Mouse (Mus musculus) C2C12 (cell line): ENCODE data around the gene Gjb2. TPM values are rescaled to one million over a fixed set of nuclear protein-coding genes. Genes with fewer than 3 reads are reported as not detected.

Experiments used
- H3K27me3 ChIP-seq: one replicate; pipeline ENCODE4 v1.6.1; 2011; ENCODE audit not compliant: control insufficient read depth, insufficient read depth, insufficient read length
- H3K36me3 ChIP-seq: one replicate; pipeline ENCODE4 v1.6.1; 2011; ENCODE audit not compliant: control insufficient read depth, insufficient read depth
- H3K4me3 ChIP-seq: one replicate; pipeline ENCODE4 v1.5.1; 2011; ENCODE audit warnings: mild to moderate bottlenecking, control low read depth; ENCODE audit not compliant: poor library complexity, insufficient read depth, severe bottlenecking
- H3K79me2 ChIP-seq: one replicate; pipeline ENCODE4 v1.6.1; 2011; ENCODE audit not compliant: control insufficient read depth, insufficient read depth
- H3K79me3 ChIP-seq: one replicate; pipeline ENCODE4 v1.6.1; 2011; ENCODE audit warnings: low read depth, control low read depth
- H3ac ChIP-seq: one replicate; pipeline ENCODE3; 2011; ENCODE audit warnings: low read depth; ENCODE audit not compliant: control insufficient read depth, insufficient read length
- CEBPB ChIP-seq: IDR thresholded peaks from one replicate; pipeline ENCODE4 v1.6.1; 2011; ENCODE audit warnings: low read depth, mild to moderate bottlenecking, control low read depth, moderate library complexity
- CTCF ChIP-seq: IDR thresholded peaks from one replicate; pipeline ENCODE4 v1.5.1; 2011; ENCODE audit not compliant: control insufficient read depth, insufficient read depth, insufficient read length
- FOSL1 ChIP-seq: IDR thresholded peaks from one replicate; pipeline ENCODE4 v1.8.0; 2011; ENCODE audit warnings: mild to moderate bottlenecking, low read length; ENCODE audit not compliant: poor library complexity, insufficient read depth, severe bottlenecking
- MAX ChIP-seq: IDR thresholded peaks from one replicate; pipeline ENCODE4 v1.6.1; 2011; ENCODE audit warnings: mild to moderate bottlenecking, control low read depth
- MYOD1 ChIP-seq: IDR thresholded peaks from one replicate; pipeline ENCODE4 v1.6.1; 2011; ENCODE audit warnings: low read depth; ENCODE audit not compliant: control insufficient read depth, insufficient read length
- MYOG ChIP-seq: IDR thresholded peaks from one replicate; pipeline ENCODE4 v1.6.1; 2011; ENCODE audit not compliant: control insufficient read depth, insufficient read length; ENCODE audit errors: extremely low read depth
- USF1 ChIP-seq: IDR thresholded peaks from one replicate; pipeline ENCODE4 v1.6.1; 2011; ENCODE audit warnings: low read depth, mild to moderate bottlenecking, control low read depth, moderate library complexity
- polyA plus RNA-seq: library from polyadenylated mRNA; unstranded; fragments of >200 nt; fragmentation: generic; extraction: Trizol; gene quantifications from one replicate; pipeline ENCODE4 v1.2.1, GENCODE M21; 2012; ENCODE audit warnings: missing spikeins

Gene Gjb2
- polyA plus RNA-seq, 1 experiment: not detected

DNA sequence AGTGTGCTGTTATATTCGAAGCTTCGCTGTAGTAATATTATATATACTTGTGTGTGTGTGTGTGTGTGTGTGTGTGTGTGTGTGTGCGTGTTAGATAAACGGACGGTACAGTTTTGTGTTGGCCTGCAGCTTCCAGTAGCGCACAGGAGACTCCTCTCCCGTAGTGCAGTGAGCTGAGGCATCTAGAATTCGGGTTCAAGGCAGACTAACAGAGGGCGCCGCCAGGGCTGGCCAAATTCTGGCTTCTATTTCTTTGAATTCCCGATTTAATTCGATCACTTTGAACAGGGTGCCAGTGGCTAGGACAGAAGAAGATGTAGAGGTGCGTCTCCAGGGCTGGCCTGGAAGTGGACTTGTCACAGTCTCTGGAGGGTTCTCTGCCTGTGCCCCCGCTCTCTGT is 609 bp upstream of the Gjb2 start:
- Histone ChIP-seq H3K27me3 (peaks cover 47% of the 10 kb centered on the region), H3ac (no peak overlapping the region), H3K79me3 (no peaks in the 10 kb centered on the region), H3K4me3 (no peak overlapping the region), H3K79me2 (no peaks in the 10 kb centered on the region), H3K36me3 (no peaks in the 10 kb centered on the region)
- no peak for TF ChIP-seq MYOD1
- TF ChIP-seq CTCF: no peak
- no peak for TF ChIP-seq FOSL1
- TF ChIP-seq CEBPB: no peak
- TF ChIP-seq MYOG: no peak
- TF ChIP-seq USF1: no peak
- TF ChIP-seq MAX: no peak

DNA sequence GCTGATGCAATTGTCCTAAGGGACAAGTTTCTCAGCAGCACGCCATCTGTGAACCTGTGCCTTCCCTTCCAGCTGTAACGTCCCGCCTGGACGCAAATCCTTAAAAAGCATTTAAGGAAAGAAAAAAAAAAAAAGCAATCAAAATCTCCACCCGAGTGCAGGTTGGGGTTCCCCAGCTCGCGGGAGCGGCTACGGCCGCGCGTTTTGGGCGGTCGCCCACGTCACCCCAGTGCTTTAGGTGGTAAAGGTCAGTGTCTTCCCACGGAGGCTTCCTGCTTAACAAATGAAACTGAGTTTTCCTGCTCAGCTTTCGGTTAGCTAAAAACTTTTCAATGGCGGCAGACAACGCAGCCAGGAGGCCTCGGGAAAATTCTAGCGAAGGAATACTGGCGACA is 794 bp downstream of the Gjb2 start:
- peaks cover 47% of the 10 kb centered on the region for H3K27me3 ChIP-seq
- H3K79me2 ChIP-seq: no peaks in the 10 kb centered on the region
- no peaks in the 10 kb centered on the region for H3K36me3 ChIP-seq
- no peaks in the 10 kb centered on the region for H3K79me3 ChIP-seq
- no peak overlapping the region for H3K4me3 ChIP-seq
- no peak for TF ChIP-seq MAX
- no peak overlapping the region for H3ac ChIP-seq

GRCm38 (mm10) chr14:57103121-57103520 is 1.4 kb downstream of the Gjb2 start:
- no peaks in the 10 kb centered on the region for H3K79me3 ChIP-seq
- no peak for TF ChIP-seq CEBPB
- no peak for TF ChIP-seq FOSL1
- TF ChIP-seq MYOG: no peak
- TF ChIP-seq MAX: no peak
- TF ChIP-seq MYOD1: no peak
- no peak for TF ChIP-seq CTCF
- no peak for TF ChIP-seq USF1
- no peak overlapping the region for H3ac ChIP-seq
- H3K79me2 ChIP-seq: no peaks in the 10 kb centered on the region
- H3K36me3 ChIP-seq: no peaks in the 10 kb centered on the region
- H3K4me3 ChIP-seq: no peak overlapping the region
- peaks cover 47% of the 10 kb centered on the region for H3K27me3 ChIP-seq

DNA sequence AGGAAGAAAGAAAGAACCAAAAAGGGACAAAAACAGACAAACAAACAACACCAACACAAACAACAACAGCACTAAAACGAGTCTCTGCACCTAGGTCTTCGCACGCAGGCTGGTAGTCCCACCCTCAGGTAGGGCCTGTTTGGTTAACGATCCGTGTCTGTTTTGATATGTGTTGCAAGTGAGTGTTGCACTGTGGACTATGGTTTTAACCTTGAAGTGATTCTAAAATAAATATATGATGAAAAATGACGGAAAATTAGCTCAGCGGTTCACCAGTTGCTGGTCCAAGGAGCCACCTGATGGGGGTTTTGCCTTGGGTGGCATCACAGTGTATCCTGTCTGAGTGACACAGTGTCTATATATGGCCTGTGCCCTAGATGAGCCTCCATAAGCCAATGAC is 2.9 kb downstream of the Gjb2 start:
- H3ac ChIP-seq: no peak overlapping the region
- H3K36me3 ChIP-seq: no peaks in the 10 kb centered on the region
- no peak overlapping the region for H3K4me3 ChIP-seq
- H3K79me2 ChIP-seq: no peaks in the 10 kb centered on the region
- H3K27me3 ChIP-seq: peaks cover 41% of the 10 kb centered on the region
- no peaks in the 10 kb centered on the region for H3K79me3 ChIP-seq
- TF ChIP-seq CTCF (no peak), USF1 (no peak), MYOG (no peak), FOSL1 (no peak), MYOD1 (no peak), MAX (no peak), CEBPB (no peak)

DNA sequence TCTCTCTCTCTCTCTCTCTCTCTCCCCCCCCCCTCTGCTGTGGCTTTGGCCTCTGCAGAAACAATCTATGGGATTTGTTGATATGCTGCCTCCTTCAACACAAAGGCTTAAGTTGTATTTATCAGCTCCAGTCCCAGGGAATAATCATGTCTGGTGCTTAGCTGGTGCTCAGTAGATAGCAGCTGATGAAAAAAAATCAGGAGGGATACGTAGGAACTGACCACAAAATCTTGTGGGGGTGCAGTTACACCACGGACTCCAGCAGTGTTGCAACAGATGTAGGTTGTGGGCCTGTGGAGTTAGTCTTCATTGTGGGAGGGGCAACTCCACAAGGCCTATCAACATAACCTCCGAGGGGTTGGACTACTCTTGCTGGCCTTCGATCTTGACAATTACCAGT is 8.6 kb downstream of the Gjb2 start:
- Histone ChIP-seq H3K36me3 (no peaks in the 10 kb centered on the region), H3K27me3 (no peaks in the 10 kb centered on the region), H3K79me2 (no peaks in the 10 kb centered on the region), H3ac (no peak overlapping the region), H3K79me3 (no peaks in the 10 kb centered on the region), H3K4me3 (no peak overlapping the region)
- TF ChIP-seq CEBPB: no peak

DNA sequence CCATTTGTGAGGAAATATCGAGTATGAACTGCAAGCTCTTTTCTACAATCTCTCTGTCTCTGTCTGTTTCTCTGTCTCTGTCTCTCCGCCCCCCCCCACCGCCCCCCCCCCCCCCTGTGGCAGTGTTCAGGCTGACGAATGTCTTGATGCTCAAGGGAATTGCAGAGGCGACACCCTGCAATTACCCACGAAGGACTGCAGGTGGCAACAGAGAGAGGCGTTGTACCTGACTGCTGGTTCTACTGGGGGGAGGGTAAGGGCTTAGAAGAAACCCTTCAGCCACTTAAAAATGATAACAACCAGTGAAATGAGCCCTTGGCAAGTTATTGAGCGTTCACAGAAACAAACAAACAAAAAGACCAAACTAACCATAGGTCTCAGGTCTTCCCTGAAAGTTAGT is 11.5 kb downstream of the Gjb2 start:
- Histone ChIP-seq H3K36me3 (no peaks in the 10 kb centered on the region), H3K79me2 (no peaks in the 10 kb centered on the region), H3K4me3 (no peak overlapping the region), H3K27me3 (no peaks in the 10 kb centered on the region), H3ac (no peak overlapping the region), H3K79me3 (no peaks in the 10 kb centered on the region)
- TF ChIP-seq MYOD1 (no peak), CTCF (peak; percentile 24)

GRCm38 (mm10) chr14:57090001-57090400 is 14.5 kb downstream of the Gjb2 start:
- Histone ChIP-seq H3K79me2 (no peaks in the 10 kb centered on the region), H3K79me3 (no peaks in the 10 kb centered on the region), H3ac (no peak overlapping the region), H3K4me3 (no peak overlapping the region), H3K36me3 (no peaks in the 10 kb centered on the region), H3K27me3 (no peaks in the 10 kb centered on the region)
- TF ChIP-seq CEBPB (no peak), MYOD1 (no peak), MYOG (no peak), FOSL1 (no peak), USF1 (no peak), MAX (no peak), CTCF (no peak)
